Mouse (Mus musculus) embryonic facial prominence, embryonic 15.5 days (tissue): ENCODE data around the gene Nup85. TPM values are rescaled to one million over a fixed set of nuclear protein-coding genes. Genes with fewer than 3 reads are reported as not detected.
A peak's percentile ranks its signal among the peaks of the same experiment; 100 is the strongest.

Experiments
- ATAC-seq: fragments of 200-750 bp; cut with Nextera tagmentation; 2 replicates; pipeline ENCODE4 v1.8.0; 2017; ENCODE audit warnings: low read depth, moderate TSS enrichment; ENCODE audit not compliant: insufficient number of reproducible peaks, low FRiP score, low TSS enrichment
- H3K27ac ChIP-seq: fragments of 300-500 bp; sonication (generic); replicated peaks from 2 replicates; pipeline ENCODE4 v1.5.1; 2015; ENCODE audit warnings: mild to moderate bottlenecking, inconsistent platforms
- H3K27me3 ChIP-seq: fragments of 300-500 bp; sonication (generic); 2 replicates; pipeline ENCODE4 v1.6.1; 2015; ENCODE audit warnings: inconsistent platforms
- H3K36me3 ChIP-seq: fragments of 300-500 bp; sonication (generic); 2 replicates; pipeline ENCODE4 v1.6.1; 2015; ENCODE audit warnings: mild to moderate bottlenecking, inconsistent platforms
- H3K4me1 ChIP-seq: fragments of 300-500 bp; sonication (generic); 2 replicates; pipeline ENCODE4 v1.6.1; 2015; ENCODE audit warnings: inconsistent platforms
- H3K4me2 ChIP-seq: fragments of 300-500 bp; sonication (generic); replicated peaks from 2 replicates; pipeline ENCODE4 v1.6.1; 2015; ENCODE audit warnings: mild to moderate bottlenecking, inconsistent platforms
- H3K4me3 ChIP-seq: fragments of 300-500 bp; sonication (generic); replicated peaks from 2 replicates; pipeline ENCODE4 v1.5.1; 2015; ENCODE audit warnings: mild to moderate bottlenecking, inconsistent platforms
- H3K9ac ChIP-seq: fragments of 300-500 bp; sonication (generic); 2 replicates; pipeline ENCODE4 v1.6.1; 2015; ENCODE audit warnings: inconsistent platforms
- H3K9me3 ChIP-seq: fragments of 300-500 bp; sonication (generic); replicated peaks from 2 replicates; pipeline ENCODE4 v1.6.1; 2016; ENCODE audit warnings: inconsistent platforms
- WGBS: fragments of 180-500 bp; shearing (Covaris S2); methylation state at CpG from one replicate; pipeline ENCODE4 v1.1.7; 2015; 5-methylcytosine and 5-hydroxymethylcytosine counted together
- polyA plus RNA-seq: library from polyadenylated mRNA; unstranded; fragments of >200 nt; fragmentation: Nextera tagmentation; extraction: Ambion mirVana; gene quantifications from 2 replicates; pipeline ENCODE4 v1.2.1, GENCODE M21; 2015

The Nup85 gene
- polyA plus RNA-seq, 1 experiment from 2014 or later, result 156 TPM

DNA sequence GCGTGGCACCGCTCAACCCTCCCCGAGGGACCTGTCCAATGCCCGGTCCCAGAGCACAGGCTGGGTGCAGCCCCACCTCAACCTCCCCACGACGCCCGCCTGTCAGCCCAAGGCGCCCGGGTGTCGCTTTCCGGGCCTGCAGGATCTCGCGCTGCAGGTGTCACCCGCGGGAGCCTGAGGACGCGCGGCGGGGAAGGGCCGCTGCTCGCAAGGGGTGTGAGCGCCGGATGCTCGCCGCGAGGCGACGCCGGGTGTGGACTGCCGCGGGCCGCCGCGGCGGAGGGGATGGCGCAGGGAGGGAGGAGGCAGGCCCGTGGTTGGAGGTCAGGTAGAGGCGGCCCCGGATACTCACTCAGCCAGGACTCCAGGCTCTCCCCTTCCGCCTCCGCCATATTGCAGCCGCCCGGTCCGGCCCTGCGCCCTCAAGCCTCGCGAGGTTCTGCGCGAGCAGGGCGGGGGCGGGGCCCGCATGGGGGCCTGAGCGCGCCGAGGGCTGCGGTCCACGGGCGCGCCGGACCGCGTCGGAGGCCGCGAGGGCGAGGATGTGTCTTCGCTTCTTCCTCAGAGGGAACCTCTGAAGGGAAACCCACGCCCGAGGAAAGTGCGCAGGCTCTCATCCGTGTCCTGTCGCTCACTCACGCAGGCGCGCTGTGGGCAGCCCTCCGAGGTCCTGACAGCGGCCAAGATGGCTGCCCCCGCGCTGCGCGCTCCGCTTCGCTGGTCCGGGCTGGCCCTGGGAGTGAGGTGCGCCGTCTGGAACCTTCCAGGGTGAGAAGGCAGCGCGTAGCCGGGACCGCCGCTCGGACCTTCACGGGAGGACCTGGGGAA lies 39.5 kb downstream of the Nup85 start, which contains the start of the genes Mrps7 and Gga3:
Gene Mrps7, plus strand, starts transcription at position 450 of the 828 bp plus-strand sequence.
Gene Gga3, minus strand, starts transcription at position 576 of the 828 bp plus-strand sequence.
- Histone ChIP-seq H3K4me2 (peak within 1 kb of the TSS; percentile 90), H3K4me1 (peaks cover 33% of the 10 kb centered on the region), H3K27me3 (no peaks in the 10 kb centered on the region), H3K36me3 (peaks cover 33% of the 10 kb centered on the region), H3K27ac (peak within 1 kb of the TSS; percentile 95), H3K9me3 (no peaks in the 10 kb centered on the region), H3K9ac (peak within 1 kb of the TSS; percentile 90), H3K4me3 (peak within 1 kb of the TSS; percentile 99)
- WGBS, result under 1% methylated on average over 87 of the region's 93 CpGs
- ATAC-seq, result peak; percentile 95

DNA sequence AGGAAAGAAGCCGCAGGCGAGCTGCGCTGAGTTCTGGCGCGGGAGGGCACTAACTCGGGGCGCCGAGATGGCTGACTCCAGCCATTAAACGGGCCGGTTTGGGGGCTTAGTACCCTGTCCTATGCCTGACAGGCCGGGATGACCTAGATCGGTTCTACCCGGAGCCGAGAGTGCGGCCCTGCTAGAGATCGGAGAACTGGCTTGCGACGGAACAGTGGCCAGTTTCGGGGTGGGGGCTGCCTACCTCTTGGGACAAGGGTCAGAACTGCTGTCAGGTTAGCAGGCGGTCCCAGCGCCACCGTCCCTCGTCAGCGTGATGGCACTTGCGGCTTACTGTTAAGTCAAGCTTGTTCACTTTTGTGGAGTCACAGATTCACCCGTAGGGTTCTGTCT lies 40.1 kb downstream of the Nup85 start:
- Histone ChIP-seq H3K4me1 (peaks cover 33% of the 10 kb centered on the region), H3K27me3 (no peaks in the 10 kb centered on the region), H3K9me3 (no peaks in the 10 kb centered on the region), H3K4me3 (peak overlapping the region; percentile 99), H3K36me3 (peaks cover 39% of the 10 kb centered on the region), H3K9ac (peak overlapping the region; percentile 90), H3K27ac (peak overlapping the region; percentile 95), H3K4me2 (peak overlapping the region; percentile 90)
- under 1% methylated on average over 26 of the region's 26 CpGs for WGBS
- 0 out of 2 replicates have a peak, but pooled peaks have one; percentile 22 for ATAC-seq

DNA sequence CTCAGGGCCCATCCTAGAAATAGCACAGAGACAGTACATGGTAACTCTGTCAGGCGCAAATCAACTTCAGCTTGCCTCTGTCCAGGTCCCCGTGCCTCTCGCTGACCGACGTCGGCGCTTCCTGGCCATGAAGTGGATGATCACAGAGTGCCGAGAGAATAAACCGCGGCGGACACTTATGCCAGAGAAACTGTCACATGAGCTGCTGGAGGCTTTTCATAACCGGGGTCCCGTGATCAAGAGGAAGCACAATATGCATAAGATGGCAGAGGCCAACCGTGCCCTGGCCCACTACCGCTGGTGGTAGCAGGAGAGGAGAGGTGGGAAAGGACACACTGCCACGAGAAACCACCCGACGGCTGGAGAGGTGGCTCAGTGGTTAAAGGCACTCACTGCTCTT lies 42.5 kb downstream of the Nup85 start:
- Histone ChIP-seq H3K9ac (no peak overlapping the region), H3K27ac (no peak overlapping the region), H3K9me3 (no peaks in the 10 kb centered on the region), H3K4me1 (peaks cover 32% of the 10 kb centered on the region), H3K27me3 (no peaks in the 10 kb centered on the region), H3K36me3 (peaks cover 43% of the 10 kb centered on the region), H3K4me2 (no peak overlapping the region), H3K4me3 (no peak overlapping the region)
- no peak for ATAC-seq
- WGBS, result 95% methylated on average over 18 of the region's 18 CpGs

DNA sequence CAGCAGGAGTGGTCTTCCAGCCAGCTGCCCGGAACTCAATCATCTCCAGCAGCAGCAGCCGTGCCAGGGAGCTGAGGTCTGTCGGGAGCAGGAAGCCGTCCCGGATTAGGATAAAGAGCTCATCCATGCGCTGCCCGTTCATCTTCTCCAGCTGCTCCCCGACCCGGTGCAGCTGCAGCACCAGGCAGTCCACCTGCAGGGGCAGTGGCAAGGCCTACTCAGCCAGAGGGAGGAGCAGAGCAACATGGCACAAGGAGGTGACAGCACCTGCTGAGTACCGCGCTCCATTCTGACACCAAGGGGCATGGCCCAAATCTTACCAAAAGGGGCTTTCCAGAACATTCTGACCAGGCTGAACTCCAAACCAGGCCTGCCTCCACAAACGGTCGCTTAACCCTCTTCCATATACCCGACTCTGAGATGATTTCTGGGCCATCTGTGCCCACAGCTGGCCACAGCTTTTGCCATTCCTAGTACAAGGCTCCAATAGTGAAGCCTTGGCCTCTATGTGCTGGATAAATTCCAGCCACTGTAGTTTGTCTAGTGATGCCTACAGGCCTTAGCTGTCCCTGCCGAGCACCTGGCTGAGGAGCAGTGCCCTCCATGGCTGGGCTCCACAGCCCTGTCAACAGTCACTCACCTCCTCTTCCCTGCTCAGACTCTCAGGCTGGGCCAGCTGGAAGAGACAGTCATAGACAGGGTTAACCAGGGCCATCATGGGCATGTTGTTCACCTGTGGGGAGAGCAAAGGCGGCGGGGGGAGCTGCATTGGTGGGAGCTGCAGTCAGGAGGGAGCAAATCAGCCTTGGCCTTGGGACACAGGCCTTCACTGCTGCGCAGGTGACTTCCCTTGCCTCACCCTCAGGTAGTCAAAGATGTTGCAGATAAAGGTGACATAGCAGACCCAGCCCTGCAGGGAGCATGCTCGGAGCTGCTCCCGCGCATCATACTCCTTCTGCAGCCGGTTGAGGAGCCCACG lies 44.5 kb downstream of the Nup85 start:
- Histone ChIP-seq H3K27ac (no peak overlapping the region), H3K27me3 (no peaks in the 10 kb centered on the region), H3K4me2 (no peak overlapping the region), H3K9me3 (no peaks in the 10 kb centered on the region), H3K4me3 (no peak overlapping the region), H3K4me1 (peaks cover 29% of the 10 kb centered on the region), H3K36me3 (peaks cover 43% of the 10 kb centered on the region), H3K9ac (no peak overlapping the region)
- ATAC-seq, result no peak
- WGBS, result 78% methylated on average over 23 of the region's 23 CpGs

DNA sequence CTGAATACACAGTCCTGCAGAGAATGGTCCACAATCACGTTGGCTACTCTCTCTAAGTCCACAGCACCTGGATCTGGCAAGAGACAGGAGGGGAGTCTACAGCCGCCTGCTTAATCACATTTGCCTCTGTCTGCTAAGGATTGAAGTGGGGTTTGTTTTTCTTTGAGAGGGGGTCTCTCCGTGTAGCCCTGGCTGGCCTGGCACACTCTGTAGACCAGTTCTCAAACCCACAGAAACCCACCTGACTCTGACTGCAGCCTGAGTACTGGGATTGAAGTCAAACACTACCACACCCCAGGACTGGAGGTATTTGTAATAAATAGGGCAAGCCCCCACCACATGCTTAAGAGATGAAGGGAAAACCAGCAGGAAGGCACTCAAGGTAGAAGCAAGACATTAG lies 45.3 kb downstream of the Nup85 start:
- H3K4me2 ChIP-seq, result no peak overlapping the region
- no peak overlapping the region for H3K27ac ChIP-seq
- no peaks in the 10 kb centered on the region for H3K9me3 ChIP-seq
- no peak for ATAC-seq
- H3K4me3 ChIP-seq, result no peak overlapping the region
- peaks cover 33% of the 10 kb centered on the region for H3K4me1 ChIP-seq
- H3K9ac ChIP-seq, result no peak overlapping the region
- no peaks in the 10 kb centered on the region for H3K27me3 ChIP-seq
- H3K36me3 ChIP-seq, result peaks cover 43% of the 10 kb centered on the region
- 60% methylated on average over 3 of the region's 3 CpGs for WGBS

DNA sequence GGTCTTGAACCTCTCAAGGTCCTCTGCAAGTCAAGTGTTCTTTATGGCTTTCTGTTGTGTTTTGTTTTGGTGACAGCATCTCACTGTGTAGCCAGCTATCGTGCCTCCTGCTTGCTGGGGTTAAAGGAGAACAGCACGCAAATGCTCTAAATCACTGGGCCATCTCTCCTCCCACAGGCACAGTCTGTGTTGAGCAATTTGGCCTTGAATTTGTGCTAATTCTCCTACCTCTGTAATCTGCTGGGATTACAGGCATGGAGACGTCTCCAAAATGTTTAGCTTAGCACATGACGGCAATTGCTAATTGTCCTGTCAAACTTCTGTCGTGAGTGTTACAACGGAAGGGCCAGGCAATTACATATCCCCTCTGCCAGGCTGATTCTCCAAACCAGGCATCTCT lies 46.9 kb downstream of the Nup85 start:
- H3K4me3 ChIP-seq, result 0 out of 2 replicates have a peak overlapping the region, but pooled peaks have one; percentile 72
- H3K36me3 ChIP-seq, result peaks cover 44% of the 10 kb centered on the region
- H3K27ac ChIP-seq, result no peak overlapping the region
- H3K4me2 ChIP-seq, result no peak overlapping the region
- ATAC-seq, result no peak
- H3K9me3 ChIP-seq, result no peaks in the 10 kb centered on the region
- H3K4me1 ChIP-seq, result peaks cover 21% of the 10 kb centered on the region
- no peak overlapping the region for H3K9ac ChIP-seq
- no peaks in the 10 kb centered on the region for H3K27me3 ChIP-seq
- 60% methylated on average over 6 of the region's 6 CpGs for WGBS

DNA sequence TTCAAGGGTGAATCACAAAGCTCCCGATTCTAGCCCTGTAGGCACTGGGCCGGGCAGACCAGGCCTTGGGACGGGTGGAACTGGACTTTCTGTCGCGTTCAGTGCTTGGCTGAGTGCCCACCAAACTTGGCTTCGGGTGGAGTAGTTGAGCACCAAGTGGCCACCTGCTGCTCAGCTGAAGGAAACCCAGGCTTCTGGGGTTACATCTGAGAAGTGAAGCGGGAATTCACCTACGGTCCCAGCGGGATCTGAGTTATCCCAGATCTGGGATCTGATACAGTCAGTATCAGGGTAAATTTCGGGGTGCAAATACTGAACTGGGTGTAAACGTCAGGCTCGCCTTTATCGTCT lies 47.8 kb downstream of the Nup85 start:
- Histone ChIP-seq H3K4me1 (peaks cover 21% of the 10 kb centered on the region), H3K9me3 (no peaks in the 10 kb centered on the region), H3K27ac (peak overlapping the region; percentile 93), H3K4me3 (peak overlapping the region; percentile 72), H3K4me2 (peak overlapping the region; percentile 87), H3K36me3 (peaks cover 36% of the 10 kb centered on the region), H3K9ac (peak overlapping the region; percentile 61), H3K27me3 (no peaks in the 10 kb centered on the region)
- no peak for ATAC-seq
- 1% methylated on average over 13 of the region's 13 CpGs for WGBS

DNA sequence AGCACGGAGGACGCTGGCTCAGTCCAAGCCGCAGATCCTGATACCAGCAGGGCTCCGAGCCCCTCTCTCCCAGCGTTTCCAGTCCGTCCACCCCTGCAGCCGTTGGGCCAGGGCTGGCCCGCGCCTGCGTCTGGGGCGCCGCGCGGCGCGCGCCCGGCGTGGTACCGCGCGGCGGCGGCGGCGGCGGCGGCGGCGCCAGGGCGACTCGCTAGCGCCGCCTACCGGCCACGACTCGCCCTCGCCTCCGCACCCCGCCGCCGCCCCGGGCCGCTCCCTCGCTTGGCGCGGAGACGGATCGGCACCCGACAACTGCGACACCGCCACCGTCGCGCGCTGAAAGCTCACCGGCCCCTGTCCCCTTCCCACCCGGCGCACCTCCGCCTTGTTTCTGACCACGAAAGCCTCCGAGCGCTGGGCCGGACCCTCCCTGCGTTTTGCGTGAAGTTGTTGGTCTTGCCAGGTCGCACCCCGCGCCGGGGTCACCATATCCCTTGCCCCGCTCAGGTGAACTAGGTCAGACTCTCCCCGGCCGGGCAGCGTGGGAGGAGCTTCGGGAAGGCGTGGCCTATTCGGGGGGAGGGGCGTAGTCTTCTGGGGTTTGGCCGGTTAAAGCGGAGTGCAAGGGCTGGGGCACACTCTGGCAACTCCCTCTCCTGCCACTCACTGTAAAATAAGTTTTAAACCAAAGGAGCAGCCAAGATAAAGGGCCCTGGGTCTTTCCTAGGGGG lies 48.3 kb downstream of the Nup85 start, which contains the start of gene Mif4gd:
Gene Mif4gd, minus strand, starts transcription at position 560 of the 728 bp plus-strand sequence.
- peak; percentile 80 for ATAC-seq
- WGBS, result under 1% methylated on average over 78 of the region's 80 CpGs
- peaks cover 35% of the 10 kb centered on the region for H3K36me3 ChIP-seq

DNA sequence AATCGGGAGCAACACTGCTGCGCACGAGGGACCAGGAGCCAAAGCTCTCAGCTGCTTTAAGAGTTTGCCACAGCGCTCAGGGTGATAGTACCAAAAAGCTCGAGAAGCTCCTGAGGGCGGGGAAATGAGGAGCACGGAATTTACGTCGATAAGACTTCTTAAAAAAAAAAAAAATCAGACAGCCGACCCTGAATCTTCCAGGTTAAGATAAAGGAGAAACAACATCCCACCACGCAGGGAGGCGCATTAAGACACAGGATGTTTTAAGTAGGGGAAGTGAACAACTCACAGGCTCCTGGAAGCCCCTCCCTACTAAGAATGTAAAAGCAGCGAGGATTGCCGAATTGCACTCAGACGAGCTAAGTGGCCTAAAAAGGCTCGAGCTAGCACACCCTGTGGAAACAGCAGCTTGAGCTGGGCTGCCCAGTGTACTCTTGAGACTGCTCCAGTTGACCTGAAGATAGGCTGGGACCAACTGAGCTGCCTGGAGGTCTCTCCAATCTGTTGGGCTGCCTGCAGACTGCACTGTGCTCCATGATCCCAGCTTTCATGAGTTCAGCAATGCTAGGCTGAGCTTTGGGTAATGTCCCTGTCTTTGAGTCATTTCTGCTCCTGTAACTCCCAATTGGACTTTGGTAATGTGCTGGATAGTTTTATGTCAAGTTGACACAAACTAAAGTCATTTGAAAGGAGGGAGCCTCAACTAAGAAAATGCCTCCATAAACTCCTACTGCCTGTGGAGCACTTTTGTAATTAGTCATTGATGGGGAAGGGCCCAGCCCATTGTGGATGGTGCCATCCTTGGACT lies 49.1 kb downstream of the Nup85 start:
- no peaks in the 10 kb centered on the region for H3K27me3 ChIP-seq
- peak overlapping the region; percentile 87 for H3K4me2 ChIP-seq
- H3K9ac ChIP-seq, result peak overlapping the region; percentile 61
- H3K27ac ChIP-seq, result peak overlapping the region; percentile 93
- H3K36me3 ChIP-seq, result peaks cover 30% of the 10 kb centered on the region
- WGBS, result under 1% methylated on average over 16 of the region's 16 CpGs
- no peak; the same call in 1 of the 2 replicates for ATAC-seq
- peak overlapping the region; percentile 72 for H3K4me3 ChIP-seq
- H3K4me1 ChIP-seq, result peaks cover 21% of the 10 kb centered on the region
- no peaks in the 10 kb centered on the region for H3K9me3 ChIP-seq

More for the DNA sequence above, 48.3 kb downstream of the Nup85 start, which contains the start of gene Mif4gd:
- no peaks in the 10 kb centered on the region for H3K27me3 ChIP-seq
- peaks cover 21% of the 10 kb centered on the region for H3K4me1 ChIP-seq
- no peaks in the 10 kb centered on the region for H3K9me3 ChIP-seq
- H3K4me3 ChIP-seq, result peak within 1 kb of the TSS; percentile 72
- peak within 1 kb of the TSS; percentile 87 for H3K4me2 ChIP-seq
- peak within 1 kb of the TSS; percentile 93 for H3K27ac ChIP-seq
- H3K9ac ChIP-seq, result peak within 1 kb of the TSS; percentile 61
